10 mouse cellular contexts compared by ENCODE assay signal in genomic region chr3:146392656-146393321, GRCm38 (mm10). TPM values are rescaled to one million over a fixed set of nuclear protein-coding genes. Genes with fewer than 3 reads are reported as not detected.
DNase-seq lines count a peak whose midpoint lies in the region; ATAC-seq and TF ChIP-seq lines count a peak whose summit lies in the region.
"Had no signal": no experiment of that assay in that cellular context is flagged by ENCODE, and none has a peak within 500 bp of the region (broad histone marks: within the 10 kb centered on the region; RNA-seq: fewer than 3 reads in every experiment).

No protein-coding gene starts in this region.

- H3K9ac ChIP-seq in hindbrain, embryonic 13.5 days, result no peak overlapping the region
- H3K9ac ChIP-seq in hindbrain, embryonic 11.5 days (ENCODE audit: low read depth, low read length), result no peak overlapping the region
- peak overlapping the region; percentile 48; the same call in 1 of the 2 replicates for H3K9ac ChIP-seq in liver, embryonic 11.5 days (ENCODE audit: low read depth, low read length)
- no peak overlapping the region for H3K9ac ChIP-seq in midbrain, postnatal 0 days (replicated peaks; ENCODE audit: low read length, poor library complexity, severe bottlenecking)

- H3K4me3 ChIP-seq in hindbrain, embryonic 13.5 days, result no peak overlapping the region
- no peak overlapping the region for H3K4me3 ChIP-seq in hindbrain, embryonic 11.5 days (ENCODE audit: low read depth, low read length)
- no peak overlapping the region for H3K4me3 ChIP-seq in forebrain, embryonic 10.5 days
- peak overlapping the region; percentile 20; the same call in 1 of the 2 replicates for H3K4me3 ChIP-seq in liver, embryonic 11.5 days (ENCODE audit: low read depth, low read length)
- peak overlapping the region; percentile 22; the same call in 1 of the 2 replicates for H3K4me3 ChIP-seq in midbrain, postnatal 0 days (ENCODE audit: low read depth, low read length)

- DNase-seq in hindbrain, embryonic 11.5 days (ENCODE audit: low spot score), result no peak
- no peak for DNase-seq in forebrain, embryonic 10.5 days (ENCODE audit: extremely low spot score, low spot score)
- DNase-seq in liver, embryonic 11.5 days (ENCODE audit: low spot score), result peak; percentile 43
- no peak for DNase-seq in midbrain, postnatal 0 days (ENCODE audit: low spot score)
- DNase-seq in cerebellum, postnatal 36 days, result no peak
- no peak for DNase-seq in cerebellum, adult 11-12 months
- no peak for DNase-seq in thymus, adult 18-20 months
- DNase-seq: cerebellum, adult 9-10 months; layer of hippocampus, adult 9-11 months had no signal

- no peak for TF ChIP-seq CTCF in midbrain, postnatal 0 days (IDR thresholded peaks at IDR 0.05)

- H3K36me3 ChIP-seq in hindbrain, embryonic 13.5 days, result no peaks in the 10 kb centered on the region
- no peaks in the 10 kb centered on the region for H3K36me3 ChIP-seq in hindbrain, embryonic 11.5 days (ENCODE audit: control insufficient read depth, insufficient read depth, low read length)
- no peaks in the 10 kb centered on the region for H3K36me3 ChIP-seq in forebrain, embryonic 10.5 days (replicated peaks)
- no peaks in the 10 kb centered on the region for H3K36me3 ChIP-seq in liver, embryonic 11.5 days (ENCODE audit: control insufficient read depth, insufficient read depth, low read length)
- no peaks in the 10 kb centered on the region for H3K36me3 ChIP-seq in midbrain, postnatal 0 days (ENCODE audit: insufficient read depth, low read length)

- no peaks in the 10 kb centered on the region for H3K4me1 ChIP-seq in hindbrain, embryonic 13.5 days (replicated peaks)
- H3K4me1 ChIP-seq in hindbrain, embryonic 11.5 days (replicated peaks; ENCODE audit: control insufficient read depth, insufficient read depth, low read length), result no peaks in the 10 kb centered on the region
- peaks cover 15% of the 10 kb centered on the region for H3K4me1 ChIP-seq in forebrain, embryonic 10.5 days
- H3K4me1 ChIP-seq in liver, embryonic 11.5 days (replicated peaks; ENCODE audit: control insufficient read depth, insufficient read depth, low read length), result peaks cover 6% of the 10 kb centered on the region
- no peaks in the 10 kb centered on the region for H3K4me1 ChIP-seq in midbrain, postnatal 0 days (ENCODE audit: insufficient read depth, low read length)

- H3K27me3 ChIP-seq in hindbrain, embryonic 13.5 days, result peaks cover 17% of the 10 kb centered on the region; the same call in 1 of the 2 replicates
- H3K27me3 ChIP-seq in hindbrain, embryonic 11.5 days (ENCODE audit: control insufficient read depth, insufficient read depth, low read length), result 0 out of 2 replicates have a peak, but pooled peaks cover 2% of the 10 kb centered on the region
- H3K27me3 ChIP-seq in forebrain, embryonic 10.5 days (ENCODE audit: poor library complexity, severe bottlenecking), result no peaks in the 10 kb centered on the region
- H3K27me3 ChIP-seq in liver, embryonic 11.5 days (replicated peaks; ENCODE audit: control insufficient read depth, insufficient read depth, low read length), result no peaks in the 10 kb centered on the region
- H3K27me3 ChIP-seq in midbrain, postnatal 0 days (ENCODE audit: insufficient read depth, low read length), result no peaks in the 10 kb centered on the region

- WGBS in hindbrain, embryonic 13.5 days, result 75% methylated on average over 19 of the region's 19 CpGs
- WGBS in hindbrain, embryonic 11.5 days, result 74% methylated on average over 19 of the region's 19 CpGs
- WGBS in forebrain, embryonic 10.5 days, result 77% methylated on average over 19 of the region's 19 CpGs
- 56% methylated on average over 19 of the region's 19 CpGs for WGBS in liver, embryonic 11.5 days
- WGBS in midbrain, postnatal 0 days, result 66% methylated on average over 19 of the region's 19 CpGs

- ATAC-seq in hindbrain, embryonic 13.5 days (ENCODE audit: low FRiP score), result no peak
- no peak for ATAC-seq in hindbrain, embryonic 11.5 days (ENCODE audit: low FRiP score)
- ATAC-seq in liver, embryonic 11.5 days (replicated peaks; ENCODE audit: low FRiP score), result peak; percentile 82
- peak; percentile 23; the same call in 1 of the 2 replicates for ATAC-seq in midbrain, postnatal 0 days (ENCODE audit: low FRiP score)

- 0 out of 2 replicates have a peak overlapping the region, but pooled peaks have one; percentile 3 for H3K4me2 ChIP-seq in hindbrain, embryonic 13.5 days
- no peak overlapping the region for H3K4me2 ChIP-seq in hindbrain, embryonic 11.5 days (replicated peaks; ENCODE audit: low read depth, low read length)
- H3K4me2 ChIP-seq in liver, embryonic 11.5 days, result peak overlapping the region; percentile 58
- H3K4me2 ChIP-seq in midbrain, postnatal 0 days (ENCODE audit: low read depth, low read length, poor library complexity, severe bottlenecking), result peak overlapping the region; percentile 32; the same call in 1 of the 2 replicates

- H3K9me3 ChIP-seq in hindbrain, embryonic 13.5 days, result no peaks in the 10 kb centered on the region
- no peaks in the 10 kb centered on the region for H3K9me3 ChIP-seq in hindbrain, embryonic 11.5 days (ENCODE audit: control insufficient read depth, low read length)
- H3K9me3 ChIP-seq in forebrain, embryonic 10.5 days, result no peaks in the 10 kb centered on the region
- H3K9me3 ChIP-seq in liver, embryonic 11.5 days (ENCODE audit: control insufficient read depth, low read length), result no peaks in the 10 kb centered on the region
- no peaks in the 10 kb centered on the region for H3K9me3 ChIP-seq in midbrain, postnatal 0 days (ENCODE audit: low read length)

- H3K27ac ChIP-seq in hindbrain, embryonic 13.5 days, result no peak overlapping the region
- no peak overlapping the region for H3K27ac ChIP-seq in hindbrain, embryonic 11.5 days (ENCODE audit: low read depth, low read length)
- H3K27ac ChIP-seq in forebrain, embryonic 10.5 days, result peak overlapping the region; percentile 26; the same call in 1 of the 2 replicates
- H3K27ac ChIP-seq in liver, embryonic 11.5 days (ENCODE audit: low read depth, low read length), result peak overlapping the region; percentile 77
- H3K27ac ChIP-seq in midbrain, postnatal 0 days (ENCODE audit: low read depth, low read length), result no peak overlapping the region

RNA-seq across cellular contexts. Expression of gene Ssx2ip, which starts 11.7 kb away (rescaled TPM):
- polyA plus RNA-seq in hindbrain, embryonic 13.5 days (2015; fragmentation: Nextera tagmentation; extraction: Ambion mirVana), result 13.3 and 14.4 TPM in 2 replicates
- polyA plus RNA-seq in hindbrain, embryonic 11.5 days (2014; fragmentation: Nextera tagmentation; extraction: Ambion mirVana), result 25.1 and 28.0 TPM in 2 replicates
- polyA plus RNA-seq in forebrain, embryonic 10.5 days (2016; fragmentation: Nextera tagmentation; extraction: Ambion mirVana), result 39.0 and 41.5 TPM in 2 replicates
- polyA plus RNA-seq in liver, embryonic 11.5 days (2014; fragmentation: Nextera tagmentation; extraction: Ambion mirVana), result 109 and 130 TPM in 2 replicates
- 26.3 and 32.7 TPM in 2 replicates for total RNA-seq in midbrain, postnatal 0 days (2014; rRNA removed)
- 19.4 and 19.8 TPM in 2 replicates for polyA plus RNA-seq in midbrain, postnatal 0 days (2015; fragmentation: Nextera tagmentation; extraction: Ambion mirVana)

RNA-seq across cellular contexts. Expression of gene Ctbs, which starts 56.8 kb away (rescaled TPM):
- 4.6 and 5.1 TPM in 2 replicates for polyA plus RNA-seq in hindbrain, embryonic 13.5 days (2015; fragmentation: Nextera tagmentation; extraction: Ambion mirVana)
- 6.7 and 8.8 TPM in 2 replicates for polyA plus RNA-seq in hindbrain, embryonic 11.5 days (2014; fragmentation: Nextera tagmentation; extraction: Ambion mirVana)
- polyA plus RNA-seq in forebrain, embryonic 10.5 days (2016; fragmentation: Nextera tagmentation; extraction: Ambion mirVana), result 4.5 and 6.1 TPM in 2 replicates
- 8.2 and 8.4 TPM in 2 replicates for polyA plus RNA-seq in liver, embryonic 11.5 days (2014; fragmentation: Nextera tagmentation; extraction: Ambion mirVana)
- 6.3 and 6.7 TPM in 2 replicates for total RNA-seq in midbrain, postnatal 0 days (2014; rRNA removed)
- 4.3 and 4.7 TPM in 2 replicates for polyA plus RNA-seq in midbrain, postnatal 0 days (2015; fragmentation: Nextera tagmentation; extraction: Ambion mirVana)

Comparison
In these comparisons a context has a peak if more than half of its experiments do, and no peak if none do; other contexts are left out.
1. ATAC-seq: peak in liver, embryonic 11.5 days (single experiment) and midbrain, postnatal 0 days (single experiment); none in hindbrain, embryonic 13.5 days (single experiment) and hindbrain, embryonic 11.5 days (single experiment).
2. H3K27ac ChIP-seq: peak in forebrain, embryonic 10.5 days (single experiment) and liver, embryonic 11.5 days (single experiment); none in hindbrain, embryonic 13.5 days (single experiment), hindbrain, embryonic 11.5 days (single experiment) and midbrain, postnatal 0 days (single experiment).
3. H3K4me3 ChIP-seq: peak in liver, embryonic 11.5 days (single experiment) and midbrain, postnatal 0 days (single experiment); none in hindbrain, embryonic 13.5 days (single experiment), hindbrain, embryonic 11.5 days (single experiment) and forebrain, embryonic 10.5 days (single experiment).